Mouse (Mus musculus): ENCODE results near the gene B3gnt4. TPM values are rescaled to one million over a fixed set of nuclear protein-coding genes. Genes with fewer than 3 reads are reported as not detected.
"Not testable (repeated sequence)": the region's sequence is repeated elsewhere in the genome, so short reads cannot be mapped to it uniquely, and the experiment has no call there.

The B3gnt4 gene
- 1 to 10 TPM; 1.2 to 1.3 TPM for total RNA-seq (2021)
- long read RNA-seq, experiment 1: 0 reads
- long read RNA-seq, experiment 2, partial matches to known transcripts: 0 of 1 reads
- long read RNA-seq, experiment 2, other reads (novel, unspliced or antisense): 0 of 1 reads

DNA sequence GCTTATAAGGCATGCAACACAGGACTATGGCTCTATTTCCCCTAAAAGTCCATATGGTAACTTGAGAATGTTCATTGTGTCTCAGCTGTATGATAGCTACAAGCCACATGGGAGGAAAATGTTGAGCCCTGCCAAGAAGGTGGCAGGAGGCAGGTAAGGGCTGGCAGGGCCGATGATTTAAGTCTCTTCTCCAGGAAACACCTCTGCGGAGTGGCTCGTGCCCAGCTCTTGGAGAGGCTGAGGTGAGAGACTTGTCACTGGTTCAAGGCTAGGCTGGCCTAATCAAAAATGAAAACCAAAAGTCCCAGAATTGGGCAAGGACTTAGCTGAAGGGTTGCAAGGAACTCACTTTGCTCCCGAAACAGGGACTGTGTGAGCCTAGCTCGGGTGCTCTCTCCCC lies at the start of gene B3gnt4:
B3gnt4 (plus strand) TSS at position 301 of the 400 bp plus-strand sequence.
- DNase-seq (ENCODE audit: low spot score in 2 of 2): no peak

DNA sequence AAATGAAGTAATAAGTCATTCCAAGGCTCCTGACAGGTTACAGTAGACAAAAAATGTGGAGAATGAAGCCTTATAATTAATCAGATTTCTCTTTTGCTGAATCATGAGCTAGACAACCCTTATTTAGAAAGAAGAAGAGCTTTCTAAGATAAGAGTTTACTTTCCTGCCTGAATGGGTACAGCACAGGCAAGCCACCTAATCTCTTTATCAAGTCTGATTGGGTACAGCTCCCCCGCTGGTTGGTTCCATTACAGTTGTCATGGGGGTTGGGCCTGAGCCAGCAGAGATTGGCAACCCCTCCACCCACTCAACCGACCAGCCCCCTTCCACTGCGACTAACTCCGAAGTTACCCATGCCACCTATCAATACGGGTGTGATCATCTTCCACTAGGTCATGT lies 48.8 kb upstream of the B3gnt4 start:
- DNase-seq (ENCODE audit: low spot score in 2 of 2): no peak

DNA sequence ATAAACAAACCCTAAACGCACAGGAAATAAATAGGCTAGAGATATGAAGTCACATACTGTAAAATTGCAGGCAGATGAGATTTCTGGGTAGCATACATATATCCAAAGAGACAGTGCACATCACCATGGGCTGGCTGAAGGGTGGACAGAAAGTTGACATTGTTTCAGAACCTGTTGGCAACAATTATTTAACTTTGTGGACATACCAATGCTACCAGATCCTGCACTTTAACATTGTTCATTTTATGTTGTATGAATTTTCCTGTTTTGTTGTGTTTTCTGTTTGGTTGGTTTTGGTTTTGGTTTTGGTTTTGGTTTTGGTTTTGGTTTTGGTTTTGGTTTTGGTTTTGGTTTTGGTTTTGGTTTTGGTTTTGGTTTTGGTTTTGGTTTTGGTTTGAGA lies 45.6 kb upstream of the B3gnt4 start:
- no peak for DNase-seq (ENCODE audit: low spot score in 2 of 2)

DNA sequence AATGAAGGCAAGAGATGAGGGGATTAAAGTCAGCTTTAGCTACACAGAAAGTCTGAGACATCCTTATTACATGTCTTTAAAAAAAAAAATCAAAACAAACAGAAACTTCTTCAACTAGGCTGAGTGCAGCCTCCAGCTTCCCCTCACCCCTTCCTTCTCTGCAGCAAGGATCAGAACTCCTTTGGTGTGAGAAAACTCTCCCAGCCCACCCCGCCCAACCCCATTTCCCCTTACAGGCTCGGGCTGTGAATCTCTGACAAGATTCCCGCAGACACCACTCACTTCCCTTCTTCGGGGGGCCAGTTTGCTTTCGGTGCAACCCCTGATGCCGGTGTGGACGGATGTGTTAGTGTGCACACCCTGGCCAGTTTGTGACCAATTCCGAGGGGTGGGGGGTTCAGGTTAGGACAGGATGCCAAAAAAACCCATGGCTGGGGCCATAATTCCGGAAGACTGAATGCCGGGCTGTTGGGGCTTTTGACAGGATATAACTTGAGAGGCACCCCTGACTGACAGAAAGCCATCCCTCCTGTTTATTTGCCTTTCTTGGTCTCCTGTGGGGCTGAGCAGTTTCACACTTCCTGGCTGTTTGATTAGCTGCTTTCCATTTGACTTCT lies 39.4 kb upstream of the B3gnt4 start:
- no peak for DNase-seq (ENCODE audit: low spot score in 2 of 2)

DNA sequence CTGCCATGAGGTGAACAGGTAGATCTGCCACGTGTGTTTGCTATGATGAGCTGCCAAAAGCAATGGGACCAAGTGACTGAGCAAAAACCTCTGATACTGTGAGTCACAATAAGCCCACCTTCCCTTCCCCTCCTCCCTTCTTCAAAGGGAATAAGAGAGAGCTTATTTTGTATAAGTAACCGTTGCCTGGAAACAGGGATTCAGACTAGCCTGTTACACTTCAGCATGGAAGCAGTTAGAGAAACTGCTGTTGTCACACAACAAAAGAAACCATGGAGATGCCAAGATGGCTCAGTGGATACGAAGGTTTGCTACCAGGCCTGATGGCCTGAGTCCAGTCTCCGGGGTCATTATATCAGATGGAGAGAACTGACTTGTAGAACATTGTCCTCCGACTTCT lies 36.4 kb upstream of the B3gnt4 start:
- DNase-seq (ENCODE audit: low spot score in 2 of 2): no peak

DNA sequence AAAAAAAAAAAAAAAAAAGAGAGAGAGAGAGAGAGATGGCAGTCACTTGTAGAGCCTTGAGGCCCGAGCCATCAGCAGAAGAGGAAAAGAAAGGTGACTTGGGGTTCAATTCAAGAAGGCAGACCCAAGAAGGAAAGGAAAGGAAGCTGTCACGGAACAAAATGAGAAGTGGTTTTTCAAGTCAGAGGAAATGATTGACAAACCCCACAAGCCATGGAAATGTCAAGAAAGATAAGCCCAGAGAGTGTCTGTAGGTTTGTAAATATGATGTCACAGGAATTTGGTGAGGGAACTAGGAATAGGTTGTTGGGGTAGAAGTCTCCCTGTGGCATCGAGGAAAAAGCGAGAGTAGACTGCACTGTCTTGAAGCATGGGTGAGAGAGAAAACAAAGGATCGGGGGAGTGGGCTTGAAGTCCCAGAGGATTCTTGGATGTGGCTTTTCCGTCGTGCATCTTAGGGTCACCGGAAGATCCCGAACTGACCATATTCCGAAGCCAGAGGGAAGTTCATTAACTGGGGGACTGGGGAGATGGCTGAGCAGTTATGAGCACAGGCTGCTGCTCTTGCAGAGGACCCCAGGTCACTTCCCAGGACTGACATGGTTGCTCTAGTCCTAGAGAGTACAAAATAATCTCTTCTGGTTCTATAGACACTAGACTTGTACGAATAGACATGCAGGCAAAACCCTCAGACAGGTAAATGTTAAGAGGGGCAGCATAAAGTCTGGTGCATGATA lies 22.4 kb upstream of the B3gnt4 start:
- DNase-seq (ENCODE audit: low spot score in 2 of 2): no peak

DNA sequence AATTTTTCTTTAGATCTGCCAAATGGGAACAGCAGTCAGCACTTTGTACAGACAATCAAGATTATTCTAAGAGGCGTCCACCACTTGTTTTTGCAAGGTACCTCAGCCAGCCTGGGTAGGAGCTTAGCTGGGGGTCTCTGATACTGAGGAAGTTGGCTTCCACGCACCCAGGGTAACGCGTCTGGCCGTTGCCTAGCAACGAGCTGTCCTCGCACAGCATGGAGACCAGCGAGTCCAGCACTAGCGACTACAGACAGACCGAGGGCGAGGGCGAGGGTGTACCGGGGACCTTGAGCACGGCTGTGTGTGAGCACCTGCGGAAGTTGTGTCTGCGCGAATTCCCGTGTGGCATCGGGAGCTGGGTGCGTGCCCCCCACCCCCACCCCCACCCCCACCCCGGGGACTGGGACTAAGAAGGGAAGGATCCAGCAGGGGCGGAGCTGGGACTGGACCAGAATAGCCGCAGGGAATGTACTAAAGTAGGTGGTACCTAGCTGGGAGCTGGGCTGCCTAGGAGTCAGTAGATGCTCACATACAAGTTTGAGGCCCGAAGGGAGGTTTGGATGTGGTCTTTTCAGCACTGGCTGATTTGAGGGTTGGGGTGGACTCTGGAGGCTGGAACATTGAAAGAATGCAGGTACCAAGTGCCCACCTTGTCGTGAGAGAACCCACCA lies 21.0 kb upstream of the B3gnt4 start, which contains the start of the genes Lrrc43 and Il31:
Lrrc43 (plus strand) TSS at position 194 of the 674 bp plus-strand sequence.
Il31 (minus strand) TSS at position 378 of the 674 bp plus-strand sequence.
- no peak for DNase-seq (ENCODE audit: low spot score in 2 of 2)

DNA sequence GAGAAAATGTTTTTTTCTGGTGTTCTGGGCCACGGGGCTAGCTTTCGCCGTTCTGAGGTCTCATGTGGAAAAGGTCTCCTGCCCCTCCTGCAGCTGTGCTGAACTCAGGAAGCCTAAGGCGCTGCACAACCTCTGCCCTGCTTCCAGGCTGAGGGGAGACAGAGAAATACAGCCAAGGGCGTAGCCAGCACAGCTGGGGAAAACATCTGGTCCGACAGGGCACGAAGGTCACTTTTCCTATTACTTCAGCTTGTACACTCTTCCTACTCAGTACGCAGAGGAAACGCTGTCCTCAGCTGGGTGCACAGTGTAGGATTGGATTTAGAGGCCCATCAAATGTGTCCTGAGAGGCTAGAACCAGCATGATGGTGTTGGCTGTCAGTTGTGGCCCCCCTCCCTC lies 20.3 kb upstream of the B3gnt4 start:
- no peak for DNase-seq (ENCODE audit: low spot score in 2 of 2)

DNA sequence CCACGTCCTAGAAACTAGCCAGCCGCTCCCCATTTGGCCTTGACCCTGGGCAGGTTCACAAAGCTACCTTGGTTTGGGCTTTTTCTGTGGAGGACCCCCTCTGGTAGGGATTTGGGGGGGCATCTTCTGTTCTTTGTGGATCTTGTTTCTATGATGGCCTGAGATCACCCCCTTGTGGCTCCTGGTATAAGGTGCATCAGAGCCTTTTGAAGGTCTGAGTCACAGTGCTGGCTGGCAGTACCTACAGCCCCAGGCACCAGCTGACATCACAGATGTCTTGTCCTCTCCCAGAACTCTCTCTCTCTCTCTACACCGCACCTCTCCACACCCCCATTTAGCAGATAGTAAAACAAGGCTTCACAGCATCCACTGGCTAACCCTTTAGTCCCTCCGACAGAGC lies 10.5 kb upstream of the B3gnt4 start:
- DNase-seq (ENCODE audit: low spot score in 2 of 2): peak; percentile 42 to 50

DNA sequence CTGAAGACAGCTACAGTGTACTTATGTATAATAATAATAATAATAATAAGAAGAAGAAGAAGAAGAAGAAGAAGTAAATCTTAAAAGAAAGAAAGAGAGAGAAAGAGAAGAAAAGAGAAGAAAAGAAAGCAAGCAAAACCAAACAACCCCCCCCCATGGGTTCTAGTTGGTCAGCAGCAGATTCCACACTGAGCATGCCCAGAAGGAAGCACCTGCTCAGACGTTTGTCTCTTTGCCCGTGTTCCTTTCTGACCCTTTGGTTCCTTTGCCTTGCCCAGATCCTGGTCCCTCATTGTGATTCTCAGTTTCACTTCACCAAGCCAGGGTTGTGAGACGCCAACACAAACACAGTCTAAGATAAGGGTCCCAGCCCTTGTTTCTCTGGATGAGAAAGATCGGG lies 8.3 kb upstream of the B3gnt4 start:
- DNase-seq (ENCODE audit: low spot score in 2 of 2): no peak

DNA sequence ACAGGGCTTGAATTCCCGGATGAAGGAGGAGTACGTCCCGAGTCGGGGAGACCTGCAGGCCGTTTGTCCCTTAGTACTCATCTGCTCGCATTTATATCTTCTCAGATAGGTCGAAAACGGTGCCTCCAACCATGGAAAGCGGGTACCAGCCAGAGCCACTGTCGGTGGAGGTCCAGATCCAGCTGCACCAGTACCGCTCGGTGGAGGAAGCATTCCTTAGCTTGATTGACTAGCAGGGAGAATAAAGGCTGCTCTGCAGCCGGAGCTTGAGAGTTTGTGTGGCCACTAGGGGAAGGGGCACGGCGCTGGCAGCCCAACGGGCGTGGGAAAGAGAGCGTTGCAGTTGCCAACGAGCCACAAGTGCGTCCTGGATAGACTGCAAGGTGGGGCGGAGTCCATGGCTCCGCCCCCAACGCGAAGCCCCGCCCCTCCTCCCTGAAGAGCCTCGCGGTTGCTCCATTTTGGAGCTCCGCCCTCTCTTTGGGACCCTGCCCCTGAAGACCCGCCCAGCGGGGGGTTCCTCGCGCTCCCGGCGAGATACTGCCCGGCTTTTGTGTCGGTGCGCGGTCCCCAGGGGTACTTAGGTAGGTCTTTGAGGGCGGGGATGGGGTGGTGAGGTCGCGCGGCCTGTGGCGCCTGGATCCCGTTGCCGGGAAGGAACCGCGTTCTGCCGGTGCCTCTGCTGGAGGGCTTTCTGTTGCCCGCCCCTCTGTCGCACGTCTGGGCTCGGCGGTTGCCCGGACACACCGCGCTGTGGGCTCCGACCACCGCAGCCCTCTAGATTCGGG lies 2.1 kb upstream of the B3gnt4 start:
- DNase-seq (ENCODE audit: low spot score in 2 of 2): peak; percentile 73 to 80

DNA sequence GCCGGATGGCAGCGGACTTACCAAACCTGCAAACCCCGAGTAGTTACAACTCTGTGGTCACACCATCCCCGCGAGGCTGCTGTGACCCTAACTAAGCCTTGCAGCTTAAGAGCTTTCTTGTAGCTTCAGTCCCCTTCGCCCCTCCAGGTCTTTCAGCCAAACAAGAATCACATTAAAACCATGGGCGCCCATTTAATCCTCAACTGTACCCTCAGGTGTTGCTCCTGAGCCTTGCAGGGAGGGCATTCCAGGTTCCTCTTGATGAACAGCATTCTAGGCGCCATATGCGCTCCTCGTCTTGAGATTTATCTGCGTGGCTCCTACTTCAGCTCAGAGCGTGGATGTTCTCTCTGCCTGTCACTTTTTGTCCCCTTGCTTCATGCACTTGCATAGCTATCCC lies 1.3 kb upstream of the B3gnt4 start:
- no peak for DNase-seq (ENCODE audit: low spot score in 2 of 2)

DNA sequence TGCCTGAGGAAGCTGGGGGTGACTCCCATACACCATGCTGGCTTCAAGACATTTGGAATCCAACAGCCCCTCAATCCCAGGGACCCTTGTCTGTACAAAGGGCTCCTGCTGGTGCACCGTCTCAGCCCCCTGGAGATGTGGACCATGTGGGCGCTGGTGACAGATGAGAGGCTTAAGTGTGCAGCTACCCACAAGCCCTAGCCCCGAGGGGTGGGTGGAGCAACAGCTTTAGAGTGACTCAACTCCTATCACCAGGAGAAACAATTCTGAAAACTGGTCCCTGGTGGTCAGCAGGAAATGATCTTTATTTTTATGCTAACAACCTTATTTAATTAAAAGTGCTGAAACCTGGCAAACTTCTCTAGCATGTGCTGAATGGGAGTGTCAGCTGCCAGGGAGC lies 1.2 kb downstream of the B3gnt4 start:
- DNase-seq (ENCODE audit: low spot score in 2 of 2): not testable (repeated sequence)

DNA sequence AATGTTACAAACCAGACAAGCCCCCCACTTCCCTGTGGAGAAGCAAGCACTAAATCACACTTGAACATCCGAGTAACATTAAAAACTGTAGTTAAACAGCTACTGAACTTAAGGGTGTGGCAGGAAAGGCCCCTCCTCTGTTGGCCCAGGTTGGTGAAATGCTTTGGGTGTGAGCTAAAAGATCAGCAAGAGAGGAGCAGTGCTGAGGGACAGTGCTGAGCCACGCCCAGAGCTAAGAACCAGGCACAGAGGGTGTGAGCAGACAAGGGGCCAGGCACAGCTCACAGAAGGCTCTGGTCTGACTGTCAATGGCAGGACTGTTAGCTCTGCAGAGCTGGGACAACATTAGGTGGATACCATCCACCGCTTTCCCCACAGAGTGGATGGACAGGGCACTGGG lies 1.8 kb downstream of the B3gnt4 start:
- no peak for DNase-seq (ENCODE audit: low spot score in 2 of 2)

DNA sequence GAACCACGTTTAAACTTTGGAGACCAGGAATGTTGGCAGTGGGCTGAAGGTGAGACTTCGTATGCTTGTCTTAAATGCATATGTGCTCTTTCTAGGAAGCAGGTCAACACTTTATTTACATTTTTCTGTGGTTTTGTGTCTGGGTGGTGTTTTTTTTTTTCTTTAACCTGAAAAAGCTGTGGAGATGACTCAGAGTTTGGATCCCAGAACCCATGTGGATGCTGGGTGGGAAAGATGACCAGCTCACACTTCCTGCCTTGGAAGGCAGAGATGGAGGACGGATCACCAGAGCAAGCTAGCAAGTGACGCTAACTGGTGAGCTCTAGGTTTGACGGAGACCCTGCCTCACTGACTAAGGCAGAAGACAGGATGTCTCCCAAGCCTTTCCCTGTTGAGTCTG lies 4.6 kb downstream of the B3gnt4 start:
- no peak for DNase-seq (ENCODE audit: low spot score in 2 of 2)

DNA sequence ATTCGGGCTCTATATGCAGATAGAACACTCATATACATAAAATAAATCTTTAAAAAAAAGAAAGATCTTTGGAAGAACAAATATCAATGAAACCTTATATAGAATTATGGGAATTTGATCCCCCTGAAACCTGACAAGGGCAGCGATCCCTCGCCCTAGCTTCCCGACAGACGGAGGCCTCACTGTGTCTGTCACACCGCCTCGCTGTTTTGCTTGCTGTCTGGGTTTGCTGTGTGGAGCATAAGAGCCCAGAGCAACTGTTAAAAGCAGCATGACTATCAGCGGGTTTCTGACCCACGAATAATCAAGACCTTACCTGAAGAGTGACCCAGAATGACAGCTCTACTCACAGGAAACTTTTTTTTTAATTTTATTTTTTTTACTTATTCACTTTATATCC lies 10.4 kb downstream of the B3gnt4 start:
- DNase-seq (ENCODE audit: low spot score in 2 of 2): no peak

DNA sequence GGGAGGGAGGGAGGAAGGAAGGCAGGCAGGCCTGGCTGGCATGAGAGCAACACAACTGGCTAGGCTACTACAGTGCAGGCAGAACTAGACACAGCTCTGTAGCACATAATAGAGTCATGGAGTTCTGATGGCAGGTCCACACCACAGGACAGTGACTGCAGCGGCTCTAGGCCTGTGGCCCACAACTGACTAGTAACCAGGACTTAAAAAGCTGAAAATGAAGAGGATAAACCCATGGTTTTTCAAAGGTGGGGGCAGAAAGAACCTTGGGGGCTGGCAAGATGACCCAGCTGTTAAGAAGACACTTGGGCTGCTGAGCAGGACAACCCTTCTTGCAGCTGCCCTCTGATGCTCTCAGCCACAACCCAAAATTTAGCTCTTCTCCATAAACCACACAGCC lies 11.4 kb downstream of the B3gnt4 start:
- no peak for DNase-seq (ENCODE audit: low spot score in 2 of 2)

DNA sequence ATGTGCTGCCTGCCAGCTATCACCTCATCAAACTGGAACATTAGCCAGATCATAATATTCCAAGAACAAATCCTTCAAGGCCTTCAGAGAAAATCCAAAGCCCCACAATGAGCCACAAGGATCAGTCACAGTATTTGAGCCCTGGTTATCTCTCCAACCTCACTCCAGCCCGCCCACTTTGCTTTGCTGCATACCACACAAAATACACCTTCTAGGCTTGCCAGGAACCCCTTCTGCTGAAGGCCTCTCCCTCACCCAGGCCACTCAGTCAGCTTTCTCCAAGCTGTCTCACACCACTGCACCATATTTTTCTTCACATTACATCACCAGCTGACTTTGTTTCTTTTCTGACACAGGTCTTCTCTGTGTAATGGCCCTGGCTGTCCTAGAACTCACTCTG lies 11.9 kb downstream of the B3gnt4 start:
- DNase-seq (ENCODE audit: low spot score in 2 of 2): no peak

DNA sequence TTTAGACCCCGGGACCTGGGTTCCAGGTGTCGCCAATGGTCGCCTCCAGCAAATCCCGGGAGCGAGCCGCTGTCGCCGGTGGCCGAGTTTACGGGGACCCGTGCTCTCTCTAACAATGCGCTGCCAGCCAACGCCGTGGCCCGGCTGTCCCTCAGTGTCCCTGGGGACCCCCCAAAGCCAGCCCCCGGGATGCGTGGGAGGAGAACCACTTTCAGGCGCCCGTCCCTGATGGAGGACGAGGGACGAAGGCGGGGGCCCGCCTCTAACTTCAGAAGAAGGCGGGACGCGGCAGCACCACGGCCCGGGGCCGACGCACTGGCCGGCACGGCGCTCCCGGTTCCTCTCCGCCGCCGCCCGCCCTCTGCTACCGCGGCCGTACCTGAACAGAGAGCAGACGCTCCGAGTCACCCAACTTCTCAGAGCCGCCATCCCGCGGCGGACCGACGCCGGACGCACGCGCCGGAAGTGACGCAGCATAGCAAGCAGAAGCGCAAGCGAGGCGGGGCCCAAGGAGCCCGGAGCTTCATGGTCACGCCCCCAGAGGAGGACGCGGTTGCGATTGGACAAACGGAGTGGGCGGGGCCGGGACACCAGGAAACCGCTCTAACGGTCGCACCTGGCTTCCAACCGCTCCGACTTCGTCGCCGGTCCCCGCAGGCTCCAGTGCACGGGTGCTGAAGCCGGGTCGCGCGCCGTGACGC lies 13.6 kb downstream of the B3gnt4 start, which contains the start of gene Diablo:
Diablo (minus strand) TSS at position 485 of the 701 bp plus-strand sequence.
- peak; percentile 98 for DNase-seq (ENCODE audit: low spot score in 2 of 2)

DNA sequence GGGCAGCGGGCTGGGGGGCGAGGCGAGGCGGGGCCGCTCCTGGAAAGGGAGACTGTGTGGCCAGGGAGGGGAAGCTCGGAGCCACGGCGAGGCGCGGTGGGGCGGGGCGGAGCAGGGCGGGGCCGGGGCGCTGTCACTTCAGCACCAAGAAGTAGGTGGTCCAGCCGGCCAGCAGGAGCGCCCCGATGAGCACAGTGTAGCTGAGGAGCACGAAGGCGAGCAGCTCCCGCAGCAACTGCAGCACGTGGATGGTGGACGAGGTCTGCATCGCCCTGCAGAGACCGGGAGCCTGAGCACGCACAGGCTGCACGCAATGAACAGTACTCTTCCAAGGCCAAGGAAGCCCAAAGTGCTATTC lies 14.1 kb downstream of the B3gnt4 start:
- DNase-seq (ENCODE audit: low spot score in 2 of 2): no peak

DNA sequence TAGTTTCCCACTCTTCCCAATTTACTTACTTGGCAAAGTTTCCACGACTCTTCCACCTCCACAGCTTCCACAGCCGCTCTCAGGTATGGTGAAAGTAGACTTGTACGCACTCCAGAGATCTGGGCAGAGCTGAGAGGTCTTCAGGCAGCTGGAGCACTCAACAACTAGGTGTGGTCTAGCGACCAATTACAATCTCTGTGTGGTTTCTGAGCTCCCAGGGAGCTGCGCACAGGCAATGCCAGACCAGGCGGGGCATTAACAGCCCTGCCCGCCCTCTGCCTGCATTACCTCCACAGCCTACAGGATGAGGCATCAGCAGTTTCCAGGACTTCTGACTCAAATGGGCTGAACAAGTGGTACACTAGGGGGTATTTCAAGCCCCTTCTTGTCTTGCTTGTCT lies 15.0 kb downstream of the B3gnt4 start, which contains the start of gene Gm49027:
Gm49027 (minus strand) TSS at position 208 of the 400 bp plus-strand sequence.
- peak in 1 of 2 experiments; percentile 0 for DNase-seq (ENCODE audit: low spot score in 2 of 2)
